Mouse (Mus musculus) urinary bladder, postnatal 25 days (tissue): ENCODE results near the gene Lsm8.
"Not testable (repeated sequence)": the region's sequence is repeated elsewhere in the genome, so short reads cannot be mapped to it uniquely, and the experiment has no call there.

ENCODE experiments used
- DNase-seq: peaks from one replicate; pipeline ENCODE4 v3.0.0; 2022; ENCODE audit warnings: low spot score

Lsm8 gene

GRCm38 (mm10) chr6:18848051-18848701 is at the start of gene Lsm8:
Gene Lsm8, plus strand, starts transcription at chr6:18848579.
- DNase-seq: peak; percentile 94

- DNase-seq: no peak
These were observed 47.4 kb upstream of the Lsm8 start for GRCm38 (mm10) chr6:18800869-18801511.

GRCm38 (mm10) chr6:18812623-18813022 is 35.8 kb upstream of the Lsm8 start:
- no peak for DNase-seq

DNA sequence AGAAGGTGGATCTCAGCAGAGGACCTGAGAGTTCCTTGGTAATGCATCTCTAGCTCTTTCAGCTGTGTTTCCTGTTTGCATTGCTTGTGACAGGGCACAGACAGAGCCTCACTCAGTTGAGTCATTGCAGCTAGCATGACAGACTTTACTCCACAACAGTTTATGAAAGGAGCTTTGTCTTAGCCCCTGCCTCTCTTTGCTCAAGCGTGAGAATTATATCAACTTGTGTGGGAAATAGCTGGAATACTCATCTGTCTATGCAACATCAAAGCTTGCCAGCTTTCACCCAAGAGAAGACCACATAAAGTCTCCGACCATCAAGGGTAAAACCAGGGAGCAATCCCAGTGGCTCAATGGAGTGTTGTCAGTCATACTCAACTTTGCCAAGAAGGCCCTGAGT is 32.8 kb upstream of the Lsm8 start:
- no peak for DNase-seq

DNA sequence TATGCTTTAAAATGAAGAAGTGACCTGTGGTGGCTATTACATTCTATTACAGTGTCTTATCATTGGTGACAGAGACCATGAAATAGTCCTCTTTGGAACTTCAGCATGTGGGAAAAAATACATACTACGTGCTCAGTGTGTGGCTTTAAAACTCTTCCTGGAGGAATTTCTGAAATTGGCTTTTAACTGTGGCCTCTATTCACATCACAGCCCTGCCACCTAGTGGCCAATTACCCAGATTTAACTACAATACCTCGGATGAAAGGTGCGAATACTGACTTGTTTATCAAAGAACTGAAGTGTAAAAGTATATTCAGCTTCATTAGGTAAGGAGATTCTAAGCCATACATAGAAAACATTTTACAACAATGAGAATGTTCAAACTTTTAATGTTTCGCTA is 29.0 kb upstream of the Lsm8 start:
- peak; percentile 56 for DNase-seq

DNA sequence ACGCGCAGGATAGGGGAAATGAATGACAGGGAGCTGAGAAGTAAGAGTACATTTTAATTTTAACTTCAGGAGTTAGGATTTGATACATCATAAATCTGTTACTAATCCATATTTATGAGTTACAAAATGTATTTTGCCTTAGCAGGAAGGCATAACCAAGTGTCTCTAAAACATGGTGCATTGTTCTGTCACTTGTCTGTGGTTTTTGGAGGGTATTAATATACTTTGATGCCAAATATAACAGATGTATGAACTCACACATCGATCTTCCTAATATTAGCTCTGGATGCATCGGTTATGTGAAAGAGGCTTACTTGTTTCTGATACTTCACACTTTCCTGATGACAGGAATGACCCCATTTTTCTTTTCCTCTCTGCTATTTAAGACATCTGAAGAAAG is 28.1 kb upstream of the Lsm8 start:
- DNase-seq: no peak

- peak; percentile 16 for DNase-seq
These were observed 25.6 kb upstream of the Lsm8 start for GRCm38 (mm10) chr6:18822812-18823211.

- no peak for DNase-seq
These were observed 15.4 kb upstream of the Lsm8 start for GRCm38 (mm10) chr6:18832958-18833357.

- DNase-seq: not testable (repeated sequence)
These were observed 3.9 kb upstream of the Lsm8 start for GRCm38 (mm10) chr6:18844529-18844928.

DNA sequence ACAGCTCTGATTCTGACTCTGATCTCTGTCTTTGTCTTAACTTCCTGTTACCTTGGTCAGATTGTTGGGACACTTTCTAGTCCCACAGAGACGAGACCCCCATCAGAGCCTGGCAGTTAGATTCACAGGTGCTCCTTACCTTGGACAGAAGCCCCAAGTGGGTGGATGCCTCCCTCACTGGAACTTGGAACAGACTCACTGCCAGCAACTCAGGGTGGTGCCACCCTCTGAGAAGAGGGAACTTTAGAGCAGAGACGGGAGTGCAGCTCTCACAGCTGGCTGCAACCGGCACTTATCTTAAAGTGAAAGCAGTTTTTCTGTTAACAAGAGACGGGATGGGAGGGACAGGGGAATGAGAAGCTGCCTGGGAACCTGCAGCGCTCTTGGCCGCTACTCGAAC is 2.8 kb upstream of the Lsm8 start:
- not testable (repeated sequence) for DNase-seq

GRCm38 (mm10) chr6:18848702-18849061 is 303 bp downstream of the Lsm8 start:
- no peak for DNase-seq

- DNase-seq: no peak
These were observed 6.9 kb downstream of the Lsm8 start for GRCm38 (mm10) chr6:18855323-18855722.

- no peak for DNase-seq
These were observed 8.2 kb downstream of the Lsm8 start for GRCm38 (mm10) chr6:18856487-18857078.

- no peak for DNase-seq
These were observed 17.6 kb downstream of the Lsm8 start, which contains the start of gene Ankrd7 for GRCm38 (mm10) chr6:18866018-18866417. Gene Ankrd7, plus strand, starts transcription at chr6:18866318.

DNA sequence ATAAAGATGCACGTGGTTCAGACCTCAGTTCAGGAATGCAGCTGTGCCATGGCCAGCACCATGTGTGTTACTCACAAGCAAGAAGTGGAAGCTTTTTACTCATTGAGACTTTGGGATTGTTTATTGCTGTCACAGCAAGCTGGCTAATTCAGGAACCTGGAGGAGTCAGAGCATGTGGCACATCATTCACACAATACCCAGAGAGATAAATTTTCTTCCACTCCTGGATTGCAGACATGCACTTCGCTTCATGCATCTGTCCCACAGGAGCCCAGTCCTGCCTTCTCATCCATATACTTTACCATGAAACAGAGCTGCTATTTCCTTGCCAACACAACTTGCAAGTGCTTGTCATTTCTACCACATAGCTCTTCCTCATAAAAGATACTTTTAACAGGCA is 40.7 kb downstream of the Lsm8 start:
- no peak for DNase-seq

GRCm38 (mm10) chr6:18894142-18894541 is 45.8 kb downstream of the Lsm8 start:
- no peak for DNase-seq
